Mouse (Mus musculus): ENCODE measurements around the gene Serpinb1c. TPM values are rescaled to one million over a fixed set of nuclear protein-coding genes. Genes with fewer than 3 reads are reported as not detected.

Gene Serpinb1c
- polyA plus RNA-seq, 1 experiment from 2014 or later: not detected

Other genes starting within 250 kb of the Serpinb1c start
- gene Mylk4, start 114.3 kb downstream of the Serpinb1c start, polyA plus RNA-seq (2014; fragmentation: Nextera tagmentation; extraction: Ambion mirVana): 0.75 and 1.0 TPM in 2 replicates
- gene Wrnip1, start 96.2 kb downstream of the Serpinb1c start, polyA plus RNA-seq (2014; fragmentation: Nextera tagmentation; extraction: Ambion mirVana): 13.3 and 14.5 TPM in 2 replicates
- gene D930007J09Rik, start 95.4 kb downstream of the Serpinb1c start, polyA plus RNA-seq (2014; fragmentation: Nextera tagmentation; extraction: Ambion mirVana): not detected in 2 replicates
- gene Serpinb1a, start 47.0 kb downstream of the Serpinb1c start, polyA plus RNA-seq (2014; fragmentation: Nextera tagmentation; extraction: Ambion mirVana): 0.74 and 0.99 TPM in 2 replicates
- gene Serpinb6b, start 67.0 kb upstream of the Serpinb1c start, polyA plus RNA-seq (2014; fragmentation: Nextera tagmentation; extraction: Ambion mirVana): 1.2 and 2.0 TPM in 2 replicates
- 2.4 and 2.7 TPM in 2 replicates for gene Serpinb9, start 105.0 kb upstream of the Serpinb1c start, polyA plus RNA-seq (2014; fragmentation: Nextera tagmentation; extraction: Ambion mirVana)
- 0.20 TPM in 1 of 2 replicates, not detected in the other for gene Serpinb9b, start 129.2 kb upstream of the Serpinb1c start, polyA plus RNA-seq (2014; fragmentation: Nextera tagmentation; extraction: Ambion mirVana)
- gene Serpinb1b, start 180.4 kb upstream of the Serpinb1c start, polyA plus RNA-seq (2014; fragmentation: Nextera tagmentation; extraction: Ambion mirVana): 0.15 and 0.32 TPM in 2 replicates

Measured in embryonic facial prominence, embryonic 11.5 days (tissue).